Mouse (Mus musculus): ENCODE measurements around the gene Btbd19. TPM values are rescaled to one million over a fixed set of nuclear protein-coding genes. Genes with fewer than 3 reads are reported as not detected.

Btbd19 gene
- polyA plus RNA-seq, 1 experiment from 2014 or later = 4.8 TPM

- Histone ChIP-seq H3K27ac (ENCODE audit: low read length) (no peak overlapping the region), H3K4me3 (replicated peaks; ENCODE audit: low read length) (no peak overlapping the region), H3K4me2 (ENCODE audit: low read length) (no peak overlapping the region), H3K9me3 (ENCODE audit: control insufficient read depth, low read length) (no peaks in the 10 kb centered on the region), H3K4me1 (replicated peaks; ENCODE audit: control insufficient read depth, insufficient read depth, low read length) (peaks cover 4% of the 10 kb centered on the region), H3K9ac (replicated peaks; ENCODE audit: low read depth, low read length) (no peak overlapping the region), H3K27me3 (replicated peaks; ENCODE audit: control insufficient read depth, insufficient read depth, low read length) (0 out of 2 replicates have a peak, but pooled peaks cover 4% of the 10 kb centered on the region), H3K36me3 (ENCODE audit: control insufficient read depth, insufficient read depth) (no peaks in the 10 kb centered on the region)
- WGBS = 73% methylated on average over 16 of the region's 17 CpGs
- ATAC-seq = no peak
Measured at GRCm38 (mm10) chr4:117138295-117139216, 13.0 kb upstream of the Btbd19 start.

- 0 out of 2 replicates have a peak, but pooled peaks cover 4% of the 10 kb centered on the region for H3K27me3 ChIP-seq (replicated peaks; ENCODE audit: control insufficient read depth, insufficient read depth, low read length)
- no peaks in the 10 kb centered on the region for H3K36me3 ChIP-seq (ENCODE audit: control insufficient read depth, insufficient read depth)
- WGBS = 37% methylated on average over 8 of the region's 8 CpGs
- no peak overlapping the region for H3K27ac ChIP-seq (ENCODE audit: low read length)
- no peaks in the 10 kb centered on the region for H3K9me3 ChIP-seq (ENCODE audit: control insufficient read depth, low read length)
- ATAC-seq = no peak
- H3K9ac ChIP-seq (replicated peaks; ENCODE audit: low read depth, low read length) = no peak overlapping the region
- no peak overlapping the region for H3K4me2 ChIP-seq (ENCODE audit: low read length)
- peaks cover 20% of the 10 kb centered on the region for H3K4me1 ChIP-seq (replicated peaks; ENCODE audit: control insufficient read depth, insufficient read depth, low read length)
- no peak overlapping the region for H3K4me3 ChIP-seq (replicated peaks; ENCODE audit: low read length)
Measured at GRCm38 (mm10) chr4:117136034-117136433, 10.5 kb upstream of the Btbd19 start.

- no peak overlapping the region for H3K9ac ChIP-seq (replicated peaks; ENCODE audit: low read depth, low read length)
- H3K36me3 ChIP-seq (ENCODE audit: control insufficient read depth, insufficient read depth) = no peaks in the 10 kb centered on the region
- WGBS = 44% methylated on average over 2 of the region's 2 CpGs
- 0 out of 2 replicates have a peak, but pooled peaks cover 4% of the 10 kb centered on the region for H3K27me3 ChIP-seq (replicated peaks; ENCODE audit: control insufficient read depth, insufficient read depth, low read length)
- H3K4me3 ChIP-seq (replicated peaks; ENCODE audit: low read length) = no peak overlapping the region
- ATAC-seq = no peak
- H3K9me3 ChIP-seq (ENCODE audit: control insufficient read depth, low read length) = no peaks in the 10 kb centered on the region
- H3K27ac ChIP-seq (ENCODE audit: low read length) = no peak overlapping the region
- H3K4me2 ChIP-seq (ENCODE audit: low read length) = peak overlapping the region; percentile 93; the same call in 1 of the 2 replicates
- peaks cover 20% of the 10 kb centered on the region for H3K4me1 ChIP-seq (replicated peaks; ENCODE audit: control insufficient read depth, insufficient read depth, low read length)
Measured at GRCm38 (mm10) chr4:117134601-117134995, 9.1 kb upstream of the Btbd19 start.

GRCm38 (mm10) chr4:117133817-117134600, 8.5 kb upstream of the Btbd19 start, which contains the start of gene Plk3:
Gene Plk3, minus strand, starts transcription at chr4:117133963.
- Histone ChIP-seq H3K4me2 (ENCODE audit: low read length) (peak within 1 kb of the TSS; percentile 93), H3K9me3 (ENCODE audit: control insufficient read depth, low read length) (no peaks in the 10 kb centered on the region), H3K4me3 (replicated peaks; ENCODE audit: low read length) (peak within 1 kb of the TSS; percentile 66), H3K4me1 (replicated peaks; ENCODE audit: control insufficient read depth, insufficient read depth, low read length) (peaks cover 20% of the 10 kb centered on the region), H3K36me3 (ENCODE audit: control insufficient read depth, insufficient read depth) (no peaks in the 10 kb centered on the region), H3K27ac (ENCODE audit: low read length) (peak within 1 kb of the TSS; percentile 10), H3K27me3 (replicated peaks; ENCODE audit: control insufficient read depth, insufficient read depth, low read length) (0 out of 2 replicates have a peak, but pooled peaks cover 4% of the 10 kb centered on the region), H3K9ac (replicated peaks; ENCODE audit: low read depth, low read length) (peak within 1 kb of the TSS; percentile 77)
- 3% methylated on average over 23 of the region's 48 CpGs for WGBS
- ATAC-seq = peak; percentile 89

GRCm38 (mm10) chr4:117133366-117133796, 7.9 kb upstream of the Btbd19 start:
- under 1% methylated on average over 42 of the region's 42 CpGs for WGBS
- peak overlapping the region; percentile 66 for H3K4me3 ChIP-seq (replicated peaks; ENCODE audit: low read length)
- peak overlapping the region; percentile 93 for H3K4me2 ChIP-seq (ENCODE audit: low read length)
- peak overlapping the region; percentile 10; the same call in 1 of the 2 replicates for H3K27ac ChIP-seq (ENCODE audit: low read length)
- 0 out of 2 replicates have a peak, but pooled peaks cover 4% of the 10 kb centered on the region for H3K27me3 ChIP-seq (replicated peaks; ENCODE audit: control insufficient read depth, insufficient read depth, low read length)
- no peaks in the 10 kb centered on the region for H3K9me3 ChIP-seq (ENCODE audit: control insufficient read depth, low read length)
- H3K36me3 ChIP-seq (ENCODE audit: control insufficient read depth, insufficient read depth) = no peaks in the 10 kb centered on the region
- peaks cover 20% of the 10 kb centered on the region for H3K4me1 ChIP-seq (replicated peaks; ENCODE audit: control insufficient read depth, insufficient read depth, low read length)
- peak overlapping the region; percentile 77 for H3K9ac ChIP-seq (replicated peaks; ENCODE audit: low read depth, low read length)
- peak; percentile 41 for ATAC-seq

GRCm38 (mm10) chr4:117132794-117133143, 7.2 kb upstream of the Btbd19 start:
- H3K27me3 ChIP-seq (replicated peaks; ENCODE audit: control insufficient read depth, insufficient read depth, low read length) = 0 out of 2 replicates have a peak, but pooled peaks cover 4% of the 10 kb centered on the region
- H3K9ac ChIP-seq (replicated peaks; ENCODE audit: low read depth, low read length) = peak overlapping the region; percentile 77
- peaks cover 20% of the 10 kb centered on the region for H3K4me1 ChIP-seq (replicated peaks; ENCODE audit: control insufficient read depth, insufficient read depth, low read length)
- ATAC-seq = no peak
- H3K4me2 ChIP-seq (ENCODE audit: low read length) = peak overlapping the region; percentile 93
- no peak overlapping the region for H3K27ac ChIP-seq (ENCODE audit: low read length)
- WGBS = 11% methylated on average over 11 of the region's 11 CpGs
- no peaks in the 10 kb centered on the region for H3K36me3 ChIP-seq (ENCODE audit: control insufficient read depth, insufficient read depth)
- H3K4me3 ChIP-seq (replicated peaks; ENCODE audit: low read length) = peak overlapping the region; percentile 66
- H3K9me3 ChIP-seq (ENCODE audit: control insufficient read depth, low read length) = no peaks in the 10 kb centered on the region

- Histone ChIP-seq H3K27me3 (replicated peaks; ENCODE audit: control insufficient read depth, insufficient read depth, low read length) (0 out of 2 replicates have a peak, but pooled peaks cover 4% of the 10 kb centered on the region), H3K4me3 (replicated peaks; ENCODE audit: low read length) (peak overlapping the region; percentile 66), H3K9me3 (ENCODE audit: control insufficient read depth, low read length) (no peaks in the 10 kb centered on the region), H3K36me3 (ENCODE audit: control insufficient read depth, insufficient read depth) (no peaks in the 10 kb centered on the region), H3K4me1 (replicated peaks; ENCODE audit: control insufficient read depth, insufficient read depth, low read length) (peaks cover 20% of the 10 kb centered on the region), H3K9ac (replicated peaks; ENCODE audit: low read depth, low read length) (no peak overlapping the region; the same call in none of the 2 replicates), H3K4me2 (ENCODE audit: low read length) (peak overlapping the region; percentile 93), H3K27ac (ENCODE audit: low read length) (no peak overlapping the region)
- peak; percentile 19; the same call in 1 of the 2 replicates for ATAC-seq
- 5% methylated on average over 7 of the region's 7 CpGs for WGBS
Measured at GRCm38 (mm10) chr4:117131890-117132793, 6.6 kb upstream of the Btbd19 start.

- H3K4me1 ChIP-seq (replicated peaks; ENCODE audit: control insufficient read depth, insufficient read depth, low read length) = peaks cover 21% of the 10 kb centered on the region
- no peaks in the 10 kb centered on the region for H3K9me3 ChIP-seq (ENCODE audit: control insufficient read depth, low read length)
- H3K4me2 ChIP-seq (ENCODE audit: low read length) = no peak overlapping the region
- no peaks in the 10 kb centered on the region for H3K36me3 ChIP-seq (ENCODE audit: control insufficient read depth, insufficient read depth)
- no peak overlapping the region for H3K4me3 ChIP-seq (replicated peaks; ENCODE audit: low read length)
- 0 out of 2 replicates have a peak, but pooled peaks cover 4% of the 10 kb centered on the region for H3K27me3 ChIP-seq (replicated peaks; ENCODE audit: control insufficient read depth, insufficient read depth, low read length)
- no peak for ATAC-seq
- no peak overlapping the region for H3K9ac ChIP-seq (replicated peaks; ENCODE audit: low read depth, low read length)
- no peak overlapping the region for H3K27ac ChIP-seq (ENCODE audit: low read length)
- 43% methylated on average over 6 of the region's 6 CpGs for WGBS
Measured at GRCm38 (mm10) chr4:117131198-117131597, 5.7 kb upstream of the Btbd19 start.

Data from forebrain, embryonic 16.5 days (tissue).